Mouse (Mus musculus) liver, adult 2 months (tissue): Measurements from ENCODE around the gene Trpc2.

Experiments
- CTCF ChIP-seq: fragments of 200-500 bp; IDR thresholded peaks from 2 replicates; pipeline ENCODE4 v1.5.1; 2011; ENCODE audit warnings: low read depth, low read length, control low read depth
- POLR2A ChIP-seq: fragments of 200-500 bp; IDR thresholded peaks from 2 replicates; pipeline ENCODE4 v1.6.1; 2011; ENCODE audit warnings: low read length, control low read depth; ENCODE audit not compliant: insufficient read depth; ENCODE audit errors: extremely low read depth

DNA sequence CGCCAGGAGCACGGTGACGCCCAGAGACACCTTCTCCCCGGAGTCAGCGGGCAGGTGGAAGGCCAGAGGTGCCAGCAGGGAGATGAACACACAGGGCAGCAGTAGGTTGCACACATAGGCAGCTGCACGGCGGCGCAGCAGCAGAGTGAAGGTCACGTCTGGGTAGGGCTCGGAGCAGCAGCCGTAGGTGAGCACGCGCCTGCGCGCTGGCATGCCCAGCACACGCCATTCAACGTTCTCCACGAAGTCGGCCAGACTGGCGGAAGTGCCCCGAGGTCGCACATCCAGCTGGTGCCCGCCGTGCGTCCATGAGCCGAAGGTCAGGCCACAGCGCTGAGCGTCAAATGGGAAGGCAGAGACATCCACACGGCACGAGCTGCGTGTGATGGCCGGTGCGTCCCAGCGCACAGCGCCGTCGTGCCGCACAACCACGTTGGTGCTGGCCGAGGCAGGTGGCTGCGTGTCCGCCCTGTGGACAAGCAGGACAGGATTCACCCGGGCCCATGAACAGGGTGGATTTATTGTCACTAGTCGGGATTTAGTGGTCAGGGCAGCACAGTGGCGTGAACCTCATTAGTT lies 30.3 kb downstream of the Trpc2 start:
- TF ChIP-seq POLR2A (no peak), CTCF (no peak)
